In the genomic region with DNA sequence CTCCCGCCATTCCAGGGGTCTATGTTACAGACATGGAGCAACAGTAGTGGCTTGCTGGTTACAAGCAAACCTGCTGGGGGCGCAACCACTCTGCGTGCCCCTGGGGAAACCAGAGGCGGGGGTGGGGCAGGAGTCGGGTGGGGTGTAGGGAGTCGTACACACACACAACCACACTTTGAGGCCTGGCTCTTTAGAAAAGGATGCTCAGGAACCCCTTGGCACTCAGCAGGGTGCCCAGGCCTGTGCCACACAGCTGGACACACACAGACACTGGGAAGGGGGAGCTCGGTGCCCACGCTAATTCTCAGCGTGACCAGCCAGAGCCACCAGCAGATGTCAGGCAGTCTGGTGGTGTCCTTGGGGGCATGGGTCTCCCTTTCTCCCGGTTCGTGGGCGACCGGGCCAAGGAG, we compare ENCODE assay signal across 8 mouse cellular contexts. TPM values are rescaled to one million over a fixed set of nuclear protein-coding genes. Genes with fewer than 3 reads are reported as not detected.
DNase-seq lines count a peak whose midpoint lies in the region; ATAC-seq and TF ChIP-seq lines count a peak whose summit lies in the region.

No protein-coding gene starts in this region.

- peak overlapping the region; percentile 97 for H3K9ac ChIP-seq in forebrain, embryonic 11.5 days (ENCODE audit: low read length)
- peak overlapping the region; percentile 98 for H3K9ac ChIP-seq in hindbrain, embryonic 15.5 days
- peak overlapping the region; percentile 87 for H3K9ac ChIP-seq in liver, adult 2 months (ENCODE audit: low read depth, low read length)
- H3K9ac ChIP-seq in neural tube, embryonic 11.5 days (ENCODE audit: low read length): peak overlapping the region; percentile 99

- H3K36me3 ChIP-seq in forebrain, embryonic 11.5 days (ENCODE audit: control insufficient read depth, insufficient read depth, low read length): no peaks in the 10 kb centered on the region
- H3K36me3 ChIP-seq in hindbrain, embryonic 15.5 days: no peaks in the 10 kb centered on the region
- H3K36me3 ChIP-seq in liver, adult 2 months (ENCODE audit: control insufficient read depth, insufficient read depth, low read length): no peaks in the 10 kb centered on the region
- no peaks in the 10 kb centered on the region for H3K36me3 ChIP-seq in neural tube, embryonic 11.5 days (ENCODE audit: control insufficient read depth, insufficient read depth, low read length)

- intact Hi-C loops in gastrocnemius, adult 2 months (cut with DNase I): no loop called here

- H3K27ac ChIP-seq in gastrocnemius, adult 2 months: peak overlapping the region; percentile 100
- peak overlapping the region; percentile 98 for H3K27ac ChIP-seq in forebrain, embryonic 11.5 days (ENCODE audit: low read depth, low read length)
- peak overlapping the region; percentile 100 for H3K27ac ChIP-seq in hindbrain, embryonic 15.5 days (replicated peaks)
- H3K27ac ChIP-seq in liver, adult 2 months (replicated peaks; ENCODE audit: insufficient read depth, low read depth, low read length): peak overlapping the region; percentile 88
- peak overlapping the region; percentile 99 for H3K27ac ChIP-seq in neural tube, embryonic 11.5 days (ENCODE audit: low read depth, low read length)

- H3K9me3 ChIP-seq in forebrain, embryonic 11.5 days (ENCODE audit: control insufficient read depth, low read length): no peaks in the 10 kb centered on the region
- no peaks in the 10 kb centered on the region for H3K9me3 ChIP-seq in hindbrain, embryonic 15.5 days
- no peaks in the 10 kb centered on the region for H3K9me3 ChIP-seq in neural tube, embryonic 11.5 days (ENCODE audit: control insufficient read depth, low read length)

- peak; percentile 41 for TF ChIP-seq CTCF in gastrocnemius, adult 2 months (IDR thresholded peaks at IDR 0.05)
- peak; percentile 3; the same call in 1 of the 2 replicates for TF ChIP-seq CTCF in liver, adult 2 months (IDR thresholded peaks at IDR 0.05; ENCODE audit: low read depth, low read length)

- peak; percentile 8; the same call in 1 of the 2 replicates for ATAC-seq in forebrain, embryonic 11.5 days (replicated peaks; ENCODE audit: low FRiP score)
- 0 out of 2 replicates have a peak, but pooled peaks have one; percentile 0 for ATAC-seq in hindbrain, embryonic 15.5 days (ENCODE audit: low FRiP score, low read depth)
- peak; percentile 5 for ATAC-seq in neural tube, embryonic 11.5 days (ENCODE audit: insufficient read depth, low FRiP score, low TSS enrichment)

- peak; percentile 61 for DNase-seq in gastrocnemius, adult 2 months
- DNase-seq in gastrocnemius, adult 8-10 months (ENCODE audit: low spot score in 2 of 2): no peak
- DNase-seq in NIH3T3 (ENCODE audit: low read depth): peak; percentile 70
- DNase-seq in forebrain, embryonic 11.5 days (ENCODE audit: low spot score): peak; percentile 79
- DNase-seq in liver, adult 2 months (ENCODE audit: extremely low read depth, low read depth, low spot score): no peak
- DNase-seq in neural tube, embryonic 11.5 days (ENCODE audit: low spot score): peak; percentile 68
- no peak for DNase-seq in cerebellum, postnatal 36 days

- 0 out of 2 replicates have a peak, but pooled peaks have one; percentile 2 for TF ChIP-seq POLR2A in liver, adult 2 months (IDR thresholded peaks at IDR 0.05; ENCODE audit: extremely low read depth, insufficient read depth, low read length)

- peak overlapping the region; percentile 95 for H3K4me2 ChIP-seq in forebrain, embryonic 11.5 days (ENCODE audit: low read depth, low read length, severe bottlenecking)
- H3K4me2 ChIP-seq in hindbrain, embryonic 15.5 days: peak overlapping the region; percentile 84
- H3K4me2 ChIP-seq in neural tube, embryonic 11.5 days (ENCODE audit: low read depth): peak overlapping the region; percentile 88

- WGBS in forebrain, embryonic 11.5 days: 3% methylated on average over 13 of the region's 13 CpGs
- 0% methylated on average over 12 of the region's 13 CpGs for WGBS in hindbrain, embryonic 15.5 days
- 6% methylated on average over 13 of the region's 13 CpGs for WGBS in liver, adult 2 months
- WGBS in neural tube, embryonic 11.5 days: 0% methylated on average over 13 of the region's 13 CpGs

- H3K79me2 ChIP-seq in liver, adult 2 months (ENCODE audit: control insufficient read depth, insufficient read depth, low read length): peaks cover 13% of the 10 kb centered on the region; the same call in 1 of the 2 replicates

- no peaks in the 10 kb centered on the region for H3K27me3 ChIP-seq in forebrain, embryonic 11.5 days (ENCODE audit: control insufficient read depth, insufficient read depth, low read length)
- no peaks in the 10 kb centered on the region for H3K27me3 ChIP-seq in hindbrain, embryonic 15.5 days
- H3K27me3 ChIP-seq in liver, adult 2 months (ENCODE audit: control insufficient read depth, insufficient read depth, low read length): no peaks in the 10 kb centered on the region
- H3K27me3 ChIP-seq in neural tube, embryonic 11.5 days (ENCODE audit: control insufficient read depth, insufficient read depth, low read length): no peaks in the 10 kb centered on the region

- H3K4me1 ChIP-seq in forebrain, embryonic 11.5 days (replicated peaks; ENCODE audit: control insufficient read depth, insufficient read depth, low read length): peaks cover 12% of the 10 kb centered on the region; the same call in 1 of the 2 replicates
- peaks cover 36% of the 10 kb centered on the region for H3K4me1 ChIP-seq in hindbrain, embryonic 15.5 days (replicated peaks)
- H3K4me1 ChIP-seq in liver, adult 2 months (ENCODE audit: control insufficient read depth, insufficient read depth, low read length): peaks cover 5% of the 10 kb centered on the region
- peaks cover 21% of the 10 kb centered on the region for H3K4me1 ChIP-seq in neural tube, embryonic 11.5 days (ENCODE audit: control insufficient read depth, insufficient read depth, low read length)

- H3K4me3 ChIP-seq in gastrocnemius, adult 2 months: peak overlapping the region; percentile 85
- H3K4me3 ChIP-seq in forebrain, embryonic 11.5 days (ENCODE audit: low read depth, low read length): peak overlapping the region; percentile 83
- H3K4me3 ChIP-seq in hindbrain, embryonic 15.5 days: peak overlapping the region; percentile 86
- H3K4me3 ChIP-seq in liver, adult 2 months (ENCODE audit: insufficient read depth, low read depth, low read length): peak overlapping the region; percentile 80
- H3K4me3 ChIP-seq in neural tube, embryonic 11.5 days (ENCODE audit: low read depth, low read length): peak overlapping the region; percentile 89

RNA-seq across cellular contexts. Expression of gene Rhob, which starts 1.2 kb away (rescaled TPM):
- total RNA-seq in gastrocnemius, adult 2 months (2021): 100 to 1,000 TPM in 1 of 2 experiments, 10 to 100 TPM in 1; 33.5 to 115 TPM
- total RNA-seq in gastrocnemius, adult 8-10 months (2022): 10 to 100 TPM; 19.6 to 44.6 (median 26.7) TPM
- 55.1 and 58.3 TPM in 2 replicates for polyA plus RNA-seq in forebrain, embryonic 11.5 days (2014; fragmentation: Nextera tagmentation; extraction: Ambion mirVana)
- polyA plus RNA-seq in hindbrain, embryonic 15.5 days (2015; fragmentation: Nextera tagmentation; extraction: Ambion mirVana): 94.4 and 103 TPM in 2 replicates
- total RNA-seq in liver, adult 2 months (2014; rRNA removed): 12.8 and 25.2 TPM in 2 replicates
- polyA plus RNA-seq in liver, adult 2 months (2012; rRNA removed): 24.9 and 31.0 TPM in 2 replicates
- polyA plus RNA-seq in neural tube, embryonic 11.5 days (2014; fragmentation: Nextera tagmentation; extraction: Ambion mirVana): 91.1 and 93.1 TPM in 2 replicates

Comparison
In these comparisons a context has a peak if more than half of its experiments do, and no peak if none do; other contexts are left out.
1. DNase-seq: peak in gastrocnemius, adult 2 months (single experiment), NIH3T3 (single experiment), forebrain, embryonic 11.5 days (single experiment) and neural tube, embryonic 11.5 days (single experiment); none in gastrocnemius, adult 8-10 months (0 of 2), liver, adult 2 months (single experiment) and cerebellum, postnatal 36 days (0 of 2).
2. Peak in every context shown above with its lines, with median percentiles within 50 percentile points of each other: H3K27ac ChIP-seq, H3K4me3 ChIP-seq, ATAC-seq, H3K4me2 ChIP-seq and H3K9ac ChIP-seq.